Mouse (Mus musculus) myocyte (in vitro differentiated cells): ENCODE results near the gene B3gntl1. TPM values are rescaled to one million over a fixed set of nuclear protein-coding genes. Genes with fewer than 3 reads are reported as not detected.

ENCODE experiments used
- H3K27me3 ChIP-seq: one replicate; pipeline ENCODE4 v1.6.1; 2011; ENCODE audit not compliant: control insufficient read depth, insufficient read depth, insufficient read length
- H3K36me3 ChIP-seq: one replicate; pipeline ENCODE4 v1.6.1; 2011; ENCODE audit not compliant: control insufficient read depth, insufficient read depth
- H3K4me2 ChIP-seq: one replicate; pipeline ENCODE4 v1.6.1; 2011; ENCODE audit warnings: low read depth, control low read depth
- H3K4me3 ChIP-seq: one replicate; pipeline ENCODE4 v1.5.1; 2011; ENCODE audit warnings: mild to moderate bottlenecking, control low read depth, moderate library complexity
- H3K79me2 ChIP-seq: one replicate; pipeline ENCODE4 v1.6.1; 2011; ENCODE audit not compliant: control insufficient read depth, insufficient read depth
- H3ac ChIP-seq: one replicate; pipeline ENCODE4 v1.6.1; 2011; ENCODE audit not compliant: control insufficient read depth, insufficient read length
- CEBPB ChIP-seq: IDR thresholded peaks from 2 replicates; pipeline ENCODE4 v1.6.1; 2011; ENCODE audit warnings: mild to moderate bottlenecking, moderate library complexity; ENCODE audit not compliant: poor library complexity, insufficient read depth, severe bottlenecking
- E2F4 ChIP-seq: IDR thresholded peaks from one replicate; pipeline ENCODE4 v1.6.1; 2011; ENCODE audit warnings: mild to moderate bottlenecking, control low read depth, moderate library complexity; ENCODE audit not compliant: insufficient read depth
- MAX ChIP-seq: IDR thresholded peaks from one replicate; pipeline ENCODE4 v1.6.1; 2011; ENCODE audit warnings: low read depth, mild to moderate bottlenecking, control low read depth
- MYOD1 ChIP-seq, 3 experiments: IDR thresholded peaks; one replicate each; pipeline ENCODE4 v1.6.1; 2011; ENCODE audit warnings: control low read depth in 2 of 3, low read depth in 2 of 3, mild to moderate bottlenecking in 2 of 3, moderate library complexity in 1 of 3; ENCODE audit not compliant: insufficient read length in 2 of 3, control insufficient read depth in 1 of 3
- MYOG ChIP-seq, 3 experiments: IDR thresholded peaks; one replicate each; pipeline ENCODE4 v1.6.1; 2011; ENCODE audit warnings: control low read depth in 2 of 3, low read depth in 2 of 3, mild to moderate bottlenecking in 2 of 3; ENCODE audit not compliant: insufficient read length in 2 of 3, control insufficient read depth in 1 of 3, insufficient read depth in 1 of 3
- POLR2A ChIP-seq: IDR thresholded peaks from one replicate; pipeline ENCODE4 v1.6.1; 2011; ENCODE audit warnings: low read depth, mild to moderate bottlenecking, control low read depth, moderate library complexity; ENCODE audit not compliant: insufficient read length
- POLR2AphosphoS2 ChIP-seq: IDR thresholded peaks from one replicate; pipeline ENCODE4 v1.6.1; 2011; ENCODE audit warnings: low read depth, control low read depth; ENCODE audit not compliant: insufficient read length
- REST ChIP-seq: IDR thresholded peaks from one replicate; pipeline ENCODE4 v1.6.1; 2011; ENCODE audit warnings: mild to moderate bottlenecking, control low read depth, moderate library complexity; ENCODE audit not compliant: insufficient read depth, insufficient read length
- SRF ChIP-seq: IDR thresholded peaks from one replicate; pipeline ENCODE4 v1.6.1; 2011; ENCODE audit warnings: low read depth; ENCODE audit not compliant: control insufficient read depth, insufficient read length
- TCF12 ChIP-seq: IDR thresholded peaks from one replicate; pipeline ENCODE4 v1.6.1; 2011; ENCODE audit warnings: mild to moderate bottlenecking, control low read depth; ENCODE audit not compliant: poor library complexity, insufficient read depth, severe bottlenecking
- TCF3 ChIP-seq: IDR thresholded peaks from one replicate; pipeline ENCODE4 v1.6.1; 2011; ENCODE audit warnings: low read depth, control low read depth; ENCODE audit not compliant: insufficient read length
- USF1 ChIP-seq: IDR thresholded peaks from one replicate; pipeline ENCODE4 v1.6.1; 2011; ENCODE audit warnings: low read depth, mild to moderate bottlenecking, control low read depth, moderate library complexity
- polyA plus RNA-seq: library from polyadenylated mRNA; unstranded; fragments of >200 nt; fragmentation: generic; extraction: Trizol; gene quantifications from one replicate; pipeline ENCODE4 v1.2.1, GENCODE M21; 2012; ENCODE audit warnings: missing spikeins

Gene B3gntl1
- polyA plus RNA-seq, 1 experiment, result 5.4 TPM

GRCm38 (mm10) chr11:121686091-121686490, 13.1 kb upstream of the B3gntl1 start:
- Histone ChIP-seq H3K4me2 (peak overlapping the region; percentile 18), H3K27me3 (no peaks in the 10 kb centered on the region), H3K4me3 (no peak overlapping the region), H3K36me3 (no peaks in the 10 kb centered on the region), H3K79me2 (no peaks in the 10 kb centered on the region), H3ac (no peak overlapping the region)
- TF ChIP-seq POLR2A, result no peak
- TF ChIP-seq REST, result no peak
- TF ChIP-seq SRF, result no peak

GRCm38 (mm10) chr11:121685491-121686001, 12.6 kb upstream of the B3gntl1 start:
- H3K27me3 ChIP-seq, result no peaks in the 10 kb centered on the region
- no peaks in the 10 kb centered on the region for H3K36me3 ChIP-seq
- no peaks in the 10 kb centered on the region for H3K79me2 ChIP-seq
- no peak overlapping the region for H3ac ChIP-seq
- H3K4me3 ChIP-seq, result no peak overlapping the region
- peak overlapping the region; percentile 18 for H3K4me2 ChIP-seq
- no peak for TF ChIP-seq POLR2AphosphoS2
- TF ChIP-seq REST, result no peak
- no peak for TF ChIP-seq MYOG (IDR thresholded peaks at IDR 0.05; ENCODE audit: control insufficient read depth in 1 of 3, insufficient read depth in 1 of 3, insufficient read length in 2 of 3, low read depth in 2 of 3)
- no peak for TF ChIP-seq TCF3
- no peak for TF ChIP-seq E2F4
- TF ChIP-seq MAX, result no peak
- no peak for TF ChIP-seq SRF
- TF ChIP-seq USF1, result no peak
- TF ChIP-seq MYOD1 (IDR thresholded peaks at IDR 0.05; ENCODE audit: control insufficient read depth in 1 of 3, insufficient read length in 2 of 3, low read depth in 2 of 3), result no peak
- no peak for TF ChIP-seq POLR2A
- TF ChIP-seq TCF12, result no peak
- TF ChIP-seq CEBPB, result no peak

GRCm38 (mm10) chr11:121683243-121683642, 10.3 kb upstream of the B3gntl1 start:
- no peak for TF ChIP-seq SRF
- no peak for TF ChIP-seq POLR2AphosphoS2
- TF ChIP-seq USF1, result no peak
- TF ChIP-seq MAX, result no peak
- no peak for TF ChIP-seq MYOG (IDR thresholded peaks at IDR 0.05; ENCODE audit: control insufficient read depth in 1 of 3, insufficient read depth in 1 of 3, insufficient read length in 2 of 3, low read depth in 2 of 3)
- TF ChIP-seq TCF3, result no peak
- TF ChIP-seq POLR2A, result no peak
- no peak for TF ChIP-seq REST
- TF ChIP-seq E2F4, result no peak
- no peak for TF ChIP-seq CEBPB
- TF ChIP-seq TCF12, result no peak
- no peak for TF ChIP-seq MYOD1 (IDR thresholded peaks at IDR 0.05; ENCODE audit: control insufficient read depth in 1 of 3, insufficient read length in 2 of 3, low read depth in 2 of 3)
- no peaks in the 10 kb centered on the region for H3K36me3 ChIP-seq
- no peak overlapping the region for H3K4me2 ChIP-seq

GRCm38 (mm10) chr11:121680750-121681149, 7.8 kb upstream of the B3gntl1 start:
- Histone ChIP-seq H3ac (no peak overlapping the region), H3K36me3 (no peaks in the 10 kb centered on the region), H3K4me2 (no peak overlapping the region), H3K27me3 (no peaks in the 10 kb centered on the region), H3K79me2 (no peaks in the 10 kb centered on the region), H3K4me3 (no peak overlapping the region)
- TF ChIP-seq POLR2AphosphoS2 (no peak), CEBPB (0 out of 2 replicates have a peak, but pooled peaks have one; percentile 16), USF1 (no peak)

More at GRCm38 (mm10) chr11:121683243-121683642, 10.3 kb upstream of the B3gntl1 start:
- Histone ChIP-seq H3K27me3 (no peaks in the 10 kb centered on the region), H3K79me2 (no peaks in the 10 kb centered on the region), H3ac (no peak overlapping the region), H3K4me3 (no peak overlapping the region)

GRCm38 (mm10) chr11:121679581-121679980, 6.6 kb upstream of the B3gntl1 start:
- Histone ChIP-seq H3K4me3 (no peak overlapping the region), H3K27me3 (no peaks in the 10 kb centered on the region), H3ac (no peak overlapping the region), H3K4me2 (peak overlapping the region; percentile 28), H3K79me2 (no peaks in the 10 kb centered on the region), H3K36me3 (no peaks in the 10 kb centered on the region)
- TF ChIP-seq REST (no peak), TCF3 (no peak), POLR2A (no peak), SRF (no peak), POLR2AphosphoS2 (no peak), MAX (no peak), CEBPB (0 out of 2 replicates have a peak, but pooled peaks have one; percentile 27), USF1 (no peak), MYOG (IDR thresholded peaks at IDR 0.05; ENCODE audit: control insufficient read depth in 1 of 3, insufficient read depth in 1 of 3, insufficient read length in 2 of 3, low read depth in 2 of 3) (no peak), E2F4 (no peak), TCF12 (no peak), MYOD1 (IDR thresholded peaks at IDR 0.05; ENCODE audit: control insufficient read depth in 1 of 3, insufficient read length in 2 of 3, low read depth in 2 of 3) (peak in 1 of 3 experiments; percentile 29)
